Mouse (Mus musculus): ENCODE data around the gene Rras2. TPM values are rescaled to one million over a fixed set of nuclear protein-coding genes. Genes with fewer than 3 reads are reported as not detected.

Rras2 gene
- total RNA-seq, 1 experiment from 2014 or later: 9.2 TPM

GRCm38 (mm10) chr7:114016001-114016949, 101.3 kb downstream of the Rras2 start:
- ATAC-seq (replicated peaks in 1 of 2; ENCODE audit: insufficient read depth in 1 of 2, low FRiP score in 2 of 2, low TSS enrichment in 1 of 2, low read depth in 1 of 2, poor library complexity in 2 of 2, severe bottlenecking in 2 of 2): peak; percentile 63

DNA sequence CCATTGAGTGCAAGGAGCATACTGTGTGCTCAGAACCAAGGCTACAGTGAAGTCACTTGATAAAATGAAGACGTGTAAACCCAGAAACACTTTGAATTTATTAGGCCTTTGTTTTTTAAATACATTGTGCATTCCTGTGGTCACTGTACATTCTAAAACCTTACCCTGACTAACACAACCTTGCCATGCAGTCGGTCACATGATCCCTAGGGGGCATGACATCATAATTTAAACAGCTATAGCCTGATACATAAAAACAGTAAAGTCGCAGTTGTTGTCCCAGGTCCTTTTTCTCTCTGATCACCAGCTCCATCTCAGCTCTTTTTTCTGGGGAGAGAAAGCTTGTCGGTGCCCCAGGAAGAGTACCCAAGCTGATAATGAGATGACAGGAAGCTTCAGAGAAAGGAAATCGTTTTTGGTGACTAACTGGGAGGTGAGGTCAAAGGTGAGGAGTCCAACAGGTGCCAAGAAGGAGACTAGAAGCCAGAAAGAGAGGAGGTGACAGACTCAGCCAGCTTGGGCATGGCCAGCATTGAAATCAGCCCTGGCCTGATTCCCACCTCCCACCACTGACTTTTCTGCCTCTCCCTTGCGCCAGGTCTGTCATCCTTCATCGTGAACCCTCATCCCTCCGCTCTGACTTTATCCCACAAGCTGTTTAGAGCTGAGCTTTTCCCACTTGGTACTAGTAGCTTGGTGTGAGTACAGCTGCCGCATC, 105.7 kb downstream of the Rras2 start:
- no peak for ATAC-seq (replicated peaks in 1 of 2; ENCODE audit: insufficient read depth in 1 of 2, low FRiP score in 2 of 2, low TSS enrichment in 1 of 2, low read depth in 1 of 2, poor library complexity in 2 of 2, severe bottlenecking in 2 of 2)

DNA sequence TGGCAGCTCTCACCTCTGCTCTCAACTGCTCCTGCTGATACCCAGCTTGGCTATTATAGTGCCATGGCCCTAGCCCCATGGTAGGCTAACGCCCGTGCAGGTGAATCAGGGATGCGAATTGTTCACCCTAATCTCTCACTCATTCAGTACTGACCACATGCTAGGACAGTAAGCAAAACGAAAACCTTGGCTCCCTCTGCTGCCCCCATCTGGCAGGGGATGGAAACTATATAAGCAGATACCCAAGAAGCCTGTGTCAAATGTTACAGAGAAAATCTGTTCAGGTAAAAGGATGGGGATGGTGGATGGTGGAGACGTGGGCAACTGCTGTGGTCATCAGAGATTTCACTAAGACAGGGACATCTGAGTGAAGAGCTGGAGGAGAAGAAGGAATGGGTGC, 110.0 kb downstream of the Rras2 start:
- ATAC-seq (replicated peaks in 1 of 2; ENCODE audit: insufficient read depth in 1 of 2, low FRiP score in 2 of 2, low TSS enrichment in 1 of 2, low read depth in 1 of 2, poor library complexity in 2 of 2, severe bottlenecking in 2 of 2): no peak; a peak in 1 of 4 replicates

DNA sequence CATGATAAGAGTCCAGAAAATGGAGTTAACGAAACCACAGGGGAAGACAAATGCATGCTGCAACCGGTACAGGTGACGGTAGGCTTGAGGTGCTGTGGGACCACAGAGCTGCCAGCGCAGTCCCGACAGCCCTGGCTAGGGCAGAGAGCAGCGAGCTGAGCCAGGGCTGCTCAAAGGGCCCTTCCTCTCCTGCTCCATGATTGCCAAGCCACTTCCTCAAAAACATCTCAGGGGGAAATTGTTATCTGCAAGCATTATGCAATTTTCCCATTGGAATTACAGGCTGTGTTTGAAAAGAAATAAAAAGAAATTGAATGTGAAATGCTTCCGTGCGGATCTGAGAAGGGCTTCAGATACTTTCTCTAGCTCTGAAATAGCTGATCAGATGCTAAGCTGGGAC, 111.1 kb downstream of the Rras2 start:
- no peak for ATAC-seq (replicated peaks in 1 of 2; ENCODE audit: insufficient read depth in 1 of 2, low FRiP score in 2 of 2, low TSS enrichment in 1 of 2, low read depth in 1 of 2, poor library complexity in 2 of 2, severe bottlenecking in 2 of 2)

DNA sequence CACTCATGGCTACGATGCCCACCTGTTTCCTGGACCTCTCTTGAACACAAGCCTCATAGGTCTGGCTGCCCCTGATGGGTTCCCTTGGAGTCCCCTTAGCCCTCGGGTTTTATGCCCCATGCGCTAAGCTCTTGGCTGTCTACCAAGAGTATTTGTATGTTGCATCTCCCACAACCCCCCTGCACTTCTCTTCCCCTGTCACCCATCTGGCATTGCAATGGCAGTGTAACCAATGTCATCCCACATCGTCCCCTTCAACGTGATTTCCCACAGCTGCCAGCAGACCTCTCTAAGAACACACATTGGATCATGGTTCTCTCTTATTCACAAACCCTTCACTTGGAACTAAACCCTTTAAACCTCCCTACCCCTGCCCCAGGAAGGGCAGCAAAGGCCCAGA, 112.1 kb downstream of the Rras2 start:
- ATAC-seq (replicated peaks in 1 of 2; ENCODE audit: insufficient read depth in 1 of 2, low FRiP score in 2 of 2, low TSS enrichment in 1 of 2, low read depth in 1 of 2, poor library complexity in 2 of 2, severe bottlenecking in 2 of 2): no peak

- ATAC-seq (replicated peaks in 1 of 2; ENCODE audit: insufficient read depth in 1 of 2, low FRiP score in 2 of 2, low TSS enrichment in 1 of 2, low read depth in 1 of 2, poor library complexity in 2 of 2, severe bottlenecking in 2 of 2): no peak
These were observed 113.4 kb downstream of the Rras2 start for GRCm38 (mm10) chr7:114004171-114004570.

DNA sequence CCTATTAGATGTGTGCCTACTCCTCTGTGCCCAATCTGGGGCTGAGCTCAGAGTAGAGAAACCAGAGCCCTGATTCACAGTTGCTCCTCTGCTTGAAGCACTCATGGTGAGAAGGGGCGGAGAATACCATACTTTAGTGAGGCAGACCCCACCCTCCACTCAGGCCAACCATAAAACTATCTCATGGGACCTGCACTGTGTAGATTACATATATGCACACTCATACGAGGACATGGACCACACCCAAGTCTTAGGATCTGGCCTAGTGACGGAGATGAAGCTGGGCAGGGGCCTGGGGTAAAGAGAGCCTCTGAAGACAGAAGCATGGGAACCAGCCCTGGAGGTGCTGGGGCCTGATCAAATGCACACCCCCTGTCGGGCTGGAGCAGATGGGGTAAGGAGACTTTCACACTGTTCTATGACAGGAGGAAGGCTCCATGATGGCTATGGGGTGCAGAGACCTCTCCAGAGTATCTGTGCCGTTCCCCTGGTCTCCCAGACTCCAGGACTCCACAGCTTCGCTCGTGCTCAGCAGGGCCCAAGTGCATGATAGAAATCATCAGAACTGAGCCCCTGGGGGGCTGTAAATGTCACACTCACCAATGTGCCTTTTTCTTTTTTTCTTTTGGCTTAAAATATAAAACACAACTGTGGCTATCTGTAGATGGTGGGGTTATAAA, 119.8 kb downstream of the Rras2 start:
- no peak for ATAC-seq (replicated peaks in 1 of 2; ENCODE audit: insufficient read depth in 1 of 2, low FRiP score in 2 of 2, low TSS enrichment in 1 of 2, low read depth in 1 of 2, poor library complexity in 2 of 2, severe bottlenecking in 2 of 2)

Other genes with a start within 250 kb of the Rras2 start
- gene Copb1, start 136.9 kb upstream of the Rras2 start, total RNA-seq (2017): 82.0 and 87.5 TPM in 2 replicates
- gene Psma1, start 158.3 kb upstream of the Rras2 start, total RNA-seq (2017): 243 and 311 TPM in 2 replicates